Mouse (Mus musculus) myocyte (in vitro differentiated cells): ENCODE results near the gene Prr12. TPM values are rescaled to one million over a fixed set of nuclear protein-coding genes. Genes with fewer than 3 reads are reported as not detected.

Experiments
- H3K27me3 ChIP-seq: one replicate; pipeline ENCODE4 v1.6.1; 2011; ENCODE audit not compliant: control insufficient read depth, insufficient read depth, insufficient read length
- H3K36me3 ChIP-seq: one replicate; pipeline ENCODE4 v1.6.1; 2011; ENCODE audit not compliant: control insufficient read depth, insufficient read depth
- H3K4me2 ChIP-seq: one replicate; pipeline ENCODE4 v1.6.1; 2011; ENCODE audit warnings: low read depth, control low read depth
- H3K4me3 ChIP-seq: one replicate; pipeline ENCODE4 v1.5.1; 2011; ENCODE audit warnings: mild to moderate bottlenecking, control low read depth, moderate library complexity
- H3K79me2 ChIP-seq: one replicate; pipeline ENCODE4 v1.6.1; 2011; ENCODE audit not compliant: control insufficient read depth, insufficient read depth
- H3ac ChIP-seq: one replicate; pipeline ENCODE4 v1.6.1; 2011; ENCODE audit not compliant: control insufficient read depth, insufficient read length
- CEBPB ChIP-seq: IDR thresholded peaks from 2 replicates; pipeline ENCODE4 v1.6.1; 2011; ENCODE audit warnings: mild to moderate bottlenecking, moderate library complexity; ENCODE audit not compliant: poor library complexity, insufficient read depth, severe bottlenecking
- E2F4 ChIP-seq: IDR thresholded peaks from one replicate; pipeline ENCODE4 v1.6.1; 2011; ENCODE audit warnings: mild to moderate bottlenecking, control low read depth, moderate library complexity; ENCODE audit not compliant: insufficient read depth
- MAX ChIP-seq: IDR thresholded peaks from one replicate; pipeline ENCODE4 v1.6.1; 2011; ENCODE audit warnings: low read depth, mild to moderate bottlenecking, control low read depth
- MYOD1 ChIP-seq, 3 experiments: IDR thresholded peaks; one replicate each; pipeline ENCODE4 v1.6.1; 2011; ENCODE audit warnings: control low read depth in 2 of 3, low read depth in 2 of 3, mild to moderate bottlenecking in 2 of 3, moderate library complexity in 1 of 3; ENCODE audit not compliant: insufficient read length in 2 of 3, control insufficient read depth in 1 of 3
- MYOG ChIP-seq, 3 experiments: IDR thresholded peaks; one replicate each; pipeline ENCODE4 v1.6.1; 2011; ENCODE audit warnings: control low read depth in 2 of 3, low read depth in 2 of 3, mild to moderate bottlenecking in 2 of 3; ENCODE audit not compliant: insufficient read length in 2 of 3, control insufficient read depth in 1 of 3, insufficient read depth in 1 of 3
- POLR2A ChIP-seq: IDR thresholded peaks from one replicate; pipeline ENCODE4 v1.6.1; 2011; ENCODE audit warnings: low read depth, mild to moderate bottlenecking, control low read depth, moderate library complexity; ENCODE audit not compliant: insufficient read length
- POLR2AphosphoS2 ChIP-seq: IDR thresholded peaks from one replicate; pipeline ENCODE4 v1.6.1; 2011; ENCODE audit warnings: low read depth, control low read depth; ENCODE audit not compliant: insufficient read length
- REST ChIP-seq: IDR thresholded peaks from one replicate; pipeline ENCODE4 v1.6.1; 2011; ENCODE audit warnings: mild to moderate bottlenecking, control low read depth, moderate library complexity; ENCODE audit not compliant: insufficient read depth, insufficient read length
- SRF ChIP-seq: IDR thresholded peaks from one replicate; pipeline ENCODE4 v1.6.1; 2011; ENCODE audit warnings: low read depth; ENCODE audit not compliant: control insufficient read depth, insufficient read length
- TCF12 ChIP-seq: IDR thresholded peaks from one replicate; pipeline ENCODE4 v1.6.1; 2011; ENCODE audit warnings: mild to moderate bottlenecking, control low read depth; ENCODE audit not compliant: poor library complexity, insufficient read depth, severe bottlenecking
- TCF3 ChIP-seq: IDR thresholded peaks from one replicate; pipeline ENCODE4 v1.6.1; 2011; ENCODE audit warnings: low read depth, control low read depth; ENCODE audit not compliant: insufficient read length
- USF1 ChIP-seq: IDR thresholded peaks from one replicate; pipeline ENCODE4 v1.6.1; 2011; ENCODE audit warnings: low read depth, mild to moderate bottlenecking, control low read depth, moderate library complexity
- polyA plus RNA-seq: library from polyadenylated mRNA; unstranded; fragments of >200 nt; fragmentation: generic; extraction: Trizol; gene quantifications from one replicate; pipeline ENCODE4 v1.2.1, GENCODE M21; 2012; ENCODE audit warnings: missing spikeins

Gene Prr12
- polyA plus RNA-seq, 1 experiment: 10.2 TPM

DNA sequence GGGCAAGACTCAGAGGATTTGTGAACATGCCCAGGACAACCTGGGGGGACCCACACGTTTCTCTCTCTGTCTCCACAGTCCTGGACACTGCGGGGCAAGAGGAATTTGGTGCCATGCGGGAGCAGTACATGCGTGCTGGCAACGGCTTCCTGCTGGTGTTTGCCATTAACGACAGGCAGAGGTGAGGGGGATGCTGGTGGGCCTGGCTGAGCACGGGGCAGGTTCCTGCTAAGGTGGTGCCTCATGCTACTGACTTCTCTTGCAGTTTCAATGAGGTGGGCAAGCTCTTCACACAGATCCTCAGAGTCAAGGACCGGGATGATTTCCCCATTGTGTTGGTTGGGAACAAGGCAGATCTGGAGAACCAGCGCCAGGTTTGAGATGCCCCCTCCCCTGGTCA, 32.5 kb downstream of the Prr12 start:
- H3K79me2 ChIP-seq: peaks cover 13% of the 10 kb centered on the region
- H3ac ChIP-seq: no peak overlapping the region
- H3K4me2 ChIP-seq: peak overlapping the region; percentile 98
- H3K4me3 ChIP-seq: peak overlapping the region; percentile 71
- no peaks in the 10 kb centered on the region for H3K27me3 ChIP-seq
- TF ChIP-seq E2F4 (no peak), REST (no peak), MAX (no peak), SRF (no peak), CEBPB (no peak), POLR2A (no peak), MYOG (IDR thresholded peaks at IDR 0.05; ENCODE audit: control insufficient read depth in 1 of 3, insufficient read depth in 1 of 3, insufficient read length in 2 of 3, low read depth in 2 of 3) (no peak), TCF3 (no peak), POLR2AphosphoS2 (peak; percentile 61)
- H3K36me3 ChIP-seq: peaks cover 5% of the 10 kb centered on the region

- Histone ChIP-seq H3K36me3 (peaks cover 5% of the 10 kb centered on the region), H3ac (no peak overlapping the region), H3K4me2 (peak overlapping the region; percentile 98), H3K4me3 (peak overlapping the region; percentile 71), H3K79me2 (peaks cover 24% of the 10 kb centered on the region), H3K27me3 (no peaks in the 10 kb centered on the region)
- TF ChIP-seq SRF (no peak), E2F4 (no peak), CEBPB (no peak), TCF12 (no peak), REST (no peak), POLR2AphosphoS2 (peak; percentile 53), POLR2A (peak; percentile 51), TCF3 (no peak), MYOD1 (IDR thresholded peaks at IDR 0.05; ENCODE audit: control insufficient read depth in 1 of 3, insufficient read length in 2 of 3, low read depth in 2 of 3) (no peak)
These were observed 33.6 kb downstream of the Prr12 start for GRCm38 (mm10) chr7:45019031-45019571.

DNA sequence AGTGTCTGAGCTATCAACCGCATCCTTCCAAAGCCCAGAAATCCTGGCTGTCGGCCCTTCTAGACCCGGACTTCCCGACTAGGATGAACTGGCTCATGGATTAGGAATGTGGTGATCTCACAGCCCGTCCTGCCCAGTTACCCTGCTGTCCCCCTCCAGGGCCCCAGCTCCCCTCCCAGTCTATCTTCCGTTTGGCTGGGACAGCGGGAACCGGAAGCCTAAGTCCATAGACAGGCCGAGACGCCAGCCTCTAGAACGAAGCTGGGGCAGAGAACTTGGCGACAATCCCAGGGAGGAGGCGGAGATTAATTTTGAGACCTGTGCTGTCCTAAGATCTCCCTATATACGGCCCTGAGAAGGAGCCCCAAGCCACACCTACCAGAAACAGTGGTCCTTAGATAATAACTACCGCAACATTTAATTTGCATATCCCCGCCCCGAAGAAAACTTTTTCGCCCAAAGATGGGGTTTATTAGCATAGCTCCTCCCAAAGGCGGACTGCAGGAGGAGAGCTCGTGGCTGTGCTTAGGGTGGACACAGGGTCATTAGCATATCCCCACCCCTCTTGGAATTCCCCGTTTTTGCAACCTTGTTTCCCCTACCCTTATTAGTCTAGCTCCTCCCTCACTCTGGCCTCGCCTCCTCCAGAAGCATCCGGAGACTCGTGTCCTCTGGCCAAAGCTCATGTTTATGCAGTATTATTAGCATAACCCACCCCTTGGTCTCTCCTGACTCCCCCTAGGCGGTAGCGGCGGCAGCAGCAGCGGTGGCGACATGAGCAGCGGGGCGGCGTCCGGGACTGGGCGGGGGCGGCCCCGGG, 35.2 kb downstream of the Prr12 start, which contains the start of gene Rras:
TSS of gene Rras (plus strand) at position 720 of the 820 bp plus-strand sequence.
- H3K79me2 ChIP-seq: peaks cover 30% of the 10 kb centered on the region
- H3ac ChIP-seq: peak within 1 kb of the TSS; percentile 46
- H3K36me3 ChIP-seq: peaks cover 5% of the 10 kb centered on the region
- peak within 1 kb of the TSS; percentile 100 for H3K4me2 ChIP-seq
- H3K4me3 ChIP-seq: peak within 1 kb of the TSS; percentile 71
- no peaks in the 10 kb centered on the region for H3K27me3 ChIP-seq
- peak; percentile 90 for TF ChIP-seq SRF
- 0 out of 2 replicates have a peak, but pooled peaks have one; percentile 18 for TF ChIP-seq CEBPB
- no peak for TF ChIP-seq MYOD1 (IDR thresholded peaks at IDR 0.05; ENCODE audit: control insufficient read depth in 1 of 3, insufficient read length in 2 of 3, low read depth in 2 of 3)
- peak; percentile 71 for TF ChIP-seq POLR2A
- TF ChIP-seq TCF3: no peak

DNA sequence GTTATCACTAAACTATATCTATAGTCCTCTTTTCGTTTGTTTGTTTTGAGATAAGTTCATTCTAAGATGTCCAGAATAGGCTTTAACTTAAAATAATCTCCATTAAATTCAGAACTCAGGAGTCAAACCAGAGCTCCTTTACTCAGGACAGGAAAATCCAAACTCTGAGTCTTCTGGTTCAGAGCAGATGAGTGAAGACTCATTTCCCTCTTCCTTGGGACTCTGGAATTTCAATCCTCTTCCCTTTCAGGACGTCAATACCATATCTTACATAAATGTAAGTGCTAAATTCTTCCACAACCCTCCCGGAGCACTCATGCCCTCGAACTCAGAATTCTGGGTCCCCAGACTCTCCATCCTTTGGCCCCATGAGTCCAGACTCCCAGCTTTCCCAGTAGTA, 35.9 kb downstream of the Prr12 start:
- no peaks in the 10 kb centered on the region for H3K27me3 ChIP-seq
- H3ac ChIP-seq: no peak overlapping the region
- H3K4me3 ChIP-seq: peak overlapping the region; percentile 71
- H3K36me3 ChIP-seq: peaks cover 10% of the 10 kb centered on the region
- H3K4me2 ChIP-seq: peak overlapping the region; percentile 100
- TF ChIP-seq CEBPB (no peak), SRF (no peak), POLR2AphosphoS2 (no peak), E2F4 (no peak), MYOG (IDR thresholded peaks at IDR 0.05; ENCODE audit: control insufficient read depth in 1 of 3, insufficient read depth in 1 of 3, insufficient read length in 2 of 3, low read depth in 2 of 3) (no peak), TCF3 (no peak), POLR2A (no peak), REST (no peak), USF1 (no peak), MYOD1 (IDR thresholded peaks at IDR 0.05; ENCODE audit: control insufficient read depth in 1 of 3, insufficient read length in 2 of 3, low read depth in 2 of 3) (no peak), TCF12 (no peak), MAX (no peak)
- H3K79me2 ChIP-seq: peaks cover 30% of the 10 kb centered on the region
